Mouse (Mus musculus): ENCODE data around the gene Wdfy4. TPM values are rescaled to one million over a fixed set of nuclear protein-coding genes. Genes with fewer than 3 reads are reported as not detected.

Gene Wdfy4
- polyA plus RNA-seq, 1 experiment from 2014 or later = 0.11 TPM

DNA sequence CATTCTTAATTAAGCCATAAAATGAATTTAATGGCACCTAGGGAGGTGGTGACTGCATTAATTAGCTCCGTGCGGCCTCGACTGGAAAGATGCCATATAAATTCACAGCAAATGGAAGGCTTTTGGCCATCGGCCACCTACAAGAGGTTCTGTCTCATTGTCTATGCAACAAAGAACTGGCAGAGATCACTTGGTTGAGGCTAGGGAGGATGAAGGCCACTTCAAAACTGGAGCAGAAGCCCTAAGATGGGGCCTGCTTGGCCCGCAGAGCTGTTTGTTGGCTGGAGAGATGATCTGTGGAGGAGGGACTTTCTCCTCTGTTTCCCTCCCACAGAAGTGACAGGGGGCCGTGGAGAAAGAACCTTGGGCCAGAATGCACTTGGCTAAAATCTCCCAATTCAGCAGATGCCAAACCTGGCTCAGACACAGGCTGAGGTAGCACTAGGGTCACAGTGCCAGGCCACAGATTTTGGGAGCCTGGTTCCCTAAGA, 103.9 kb downstream of the Wdfy4 start:
- WGBS = 89% methylated on average over 6 of the region's 6 CpGs
- ATAC-seq (ENCODE audit: low FRiP score) = no peak

DNA sequence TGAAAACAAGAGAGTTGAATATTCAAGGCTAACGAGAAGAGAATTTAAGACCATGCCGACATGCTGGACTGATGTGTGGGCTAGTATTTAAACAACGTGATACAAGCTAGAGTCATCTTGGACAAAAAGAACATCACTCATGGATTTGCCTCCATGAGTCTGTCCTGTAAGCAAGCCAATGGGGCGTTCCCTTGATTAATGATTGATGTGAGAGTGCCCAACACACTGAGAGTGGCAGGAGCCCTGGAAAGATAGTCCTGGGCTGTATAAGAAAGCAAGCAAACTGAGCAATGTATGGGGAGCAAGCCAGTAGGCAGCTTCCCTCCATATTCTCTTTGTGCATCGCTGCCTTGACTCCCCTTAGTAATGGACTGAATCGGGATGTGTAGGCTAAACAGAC, 106.7 kb downstream of the Wdfy4 start:
- Histone ChIP-seq H3K27ac (ENCODE audit: low read depth, low read length) (no peak overlapping the region), H3K9ac (ENCODE audit: low read depth, low read length) (no peak overlapping the region), H3K9me3 (ENCODE audit: control insufficient read depth, low read length) (no peaks in the 10 kb centered on the region), H3K4me1 (replicated peaks; ENCODE audit: control insufficient read depth, insufficient read depth, low read length) (no peaks in the 10 kb centered on the region), H3K4me2 (replicated peaks; ENCODE audit: low read depth, low read length) (no peak overlapping the region), H3K36me3 (ENCODE audit: control insufficient read depth, insufficient read depth, low read length) (no peaks in the 10 kb centered on the region), H3K27me3 (ENCODE audit: control insufficient read depth, insufficient read depth, low read length) (no peaks in the 10 kb centered on the region), H3K4me3 (ENCODE audit: low read depth, low read length) (no peak overlapping the region)
- 93% methylated on average over 6 of the region's 6 CpGs for WGBS
- DNase-seq (ENCODE audit: low spot score) (no peak), ATAC-seq (ENCODE audit: low FRiP score) (no peak)

More for the DNA sequence above, 103.9 kb downstream of the Wdfy4 start:
- no peaks in the 10 kb centered on the region for H3K4me1 ChIP-seq (replicated peaks; ENCODE audit: control insufficient read depth, insufficient read depth, low read length)
- H3K4me3 ChIP-seq (ENCODE audit: low read depth, low read length) = no peak overlapping the region
- no peaks in the 10 kb centered on the region for H3K36me3 ChIP-seq (ENCODE audit: control insufficient read depth, insufficient read depth, low read length)
- H3K4me2 ChIP-seq (replicated peaks; ENCODE audit: low read depth, low read length) = no peak overlapping the region
- no peak overlapping the region for H3K27ac ChIP-seq (ENCODE audit: low read depth, low read length)
- no peaks in the 10 kb centered on the region for H3K27me3 ChIP-seq (ENCODE audit: control insufficient read depth, insufficient read depth, low read length)
- no peak overlapping the region for H3K9ac ChIP-seq (ENCODE audit: low read depth, low read length)
- no peaks in the 10 kb centered on the region for H3K9me3 ChIP-seq (ENCODE audit: control insufficient read depth, low read length)
- DNase-seq (ENCODE audit: low spot score) = no peak

- H3K9me3 ChIP-seq (ENCODE audit: control insufficient read depth, low read length) = no peaks in the 10 kb centered on the region
- H3K4me1 ChIP-seq (replicated peaks; ENCODE audit: control insufficient read depth, insufficient read depth, low read length) = no peaks in the 10 kb centered on the region
- no peak overlapping the region for H3K4me3 ChIP-seq (ENCODE audit: low read depth, low read length)
- no peaks in the 10 kb centered on the region for H3K36me3 ChIP-seq (ENCODE audit: control insufficient read depth, insufficient read depth, low read length)
- no peaks in the 10 kb centered on the region for H3K27me3 ChIP-seq (ENCODE audit: control insufficient read depth, insufficient read depth, low read length)
- DNase-seq (ENCODE audit: low spot score) (no peak), ATAC-seq (ENCODE audit: low FRiP score) (no peak)
- H3K27ac ChIP-seq (ENCODE audit: low read depth, low read length) = no peak overlapping the region
- WGBS = 89% methylated on average over 6 of the region's 6 CpGs
- no peak overlapping the region for H3K4me2 ChIP-seq (replicated peaks; ENCODE audit: low read depth, low read length)
- H3K9ac ChIP-seq (ENCODE audit: low read depth, low read length) = no peak overlapping the region
Measured at GRCm38 (mm10) chr14:33078110-33078509, 107.2 kb downstream of the Wdfy4 start.

DNA sequence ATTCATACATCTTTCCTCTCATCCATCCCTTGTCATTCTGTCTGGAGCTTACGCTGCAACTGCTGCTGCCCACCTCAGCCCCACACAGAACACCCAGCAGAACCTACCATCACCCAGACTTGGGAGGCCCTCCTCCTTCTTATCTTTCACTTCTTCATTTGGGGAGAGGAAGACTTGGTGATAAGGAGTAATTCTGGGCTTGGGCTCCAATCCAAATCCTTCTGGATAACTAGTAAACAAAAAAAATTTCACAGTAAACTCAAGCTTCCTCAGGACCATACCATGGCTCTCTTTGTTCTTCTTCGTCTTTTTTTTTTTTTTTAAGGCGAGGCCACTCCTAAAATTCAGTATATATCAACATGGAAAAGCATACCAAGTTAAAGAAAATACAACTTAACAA, 112.0 kb downstream of the Wdfy4 start:
- no peaks in the 10 kb centered on the region for H3K9me3 ChIP-seq (ENCODE audit: control insufficient read depth, low read length)
- ATAC-seq (ENCODE audit: low FRiP score) (no peak), DNase-seq (ENCODE audit: low spot score) (no peak)
- WGBS = 84% methylated on average over 3 of the region's 3 CpGs
- H3K4me1 ChIP-seq (replicated peaks; ENCODE audit: control insufficient read depth, insufficient read depth, low read length) = no peaks in the 10 kb centered on the region
- no peaks in the 10 kb centered on the region; the same call in 1 of the 2 replicates for H3K27me3 ChIP-seq (ENCODE audit: control insufficient read depth, insufficient read depth, low read length)
- no peak overlapping the region for H3K4me3 ChIP-seq (ENCODE audit: low read depth, low read length)
- H3K4me2 ChIP-seq (replicated peaks; ENCODE audit: low read depth, low read length) = no peak overlapping the region
- no peaks in the 10 kb centered on the region for H3K36me3 ChIP-seq (ENCODE audit: control insufficient read depth, insufficient read depth, low read length)
- no peak overlapping the region for H3K27ac ChIP-seq (ENCODE audit: low read depth, low read length)
- no peak overlapping the region for H3K9ac ChIP-seq (ENCODE audit: low read depth, low read length)

DNA sequence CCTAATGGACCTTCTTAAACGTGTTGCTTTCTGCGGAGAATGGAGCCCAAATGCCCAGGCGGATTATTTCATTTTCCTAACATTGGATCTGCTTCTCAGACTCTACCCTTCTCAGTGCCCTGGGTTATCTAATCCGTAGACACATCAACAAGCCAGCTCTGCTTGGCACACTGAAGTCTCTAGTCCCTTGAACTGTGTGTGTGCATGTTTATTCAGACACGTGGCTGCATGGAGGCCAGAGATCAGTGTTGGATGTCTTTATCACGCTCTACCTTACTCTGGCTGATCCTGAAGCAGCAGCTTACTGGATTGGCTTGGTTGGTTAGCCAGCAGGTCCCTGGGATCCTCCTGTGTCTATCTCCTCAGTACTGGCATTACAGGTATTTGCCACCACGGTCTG, 113.0 kb downstream of the Wdfy4 start:
- Histone ChIP-seq H3K36me3 (ENCODE audit: control insufficient read depth, insufficient read depth, low read length) (no peaks in the 10 kb centered on the region), H3K9ac (ENCODE audit: low read depth, low read length) (no peak overlapping the region), H3K27ac (ENCODE audit: low read depth, low read length) (no peak overlapping the region), H3K4me2 (replicated peaks; ENCODE audit: low read depth, low read length) (no peak overlapping the region), H3K4me3 (ENCODE audit: low read depth, low read length) (no peak overlapping the region), H3K4me1 (replicated peaks; ENCODE audit: control insufficient read depth, insufficient read depth, low read length) (no peaks in the 10 kb centered on the region), H3K9me3 (ENCODE audit: control insufficient read depth, low read length) (no peaks in the 10 kb centered on the region), H3K27me3 (ENCODE audit: control insufficient read depth, insufficient read depth, low read length) (no peaks in the 10 kb centered on the region; the same call in 1 of the 2 replicates)
- no peak for DNase-seq (ENCODE audit: low spot score)
- no peak for ATAC-seq (ENCODE audit: low FRiP score)
- WGBS = 91% methylated on average over 7 of the region's 7 CpGs

- no peak overlapping the region for H3K4me3 ChIP-seq (ENCODE audit: low read depth, low read length)
- H3K27ac ChIP-seq (ENCODE audit: low read depth, low read length) = no peak overlapping the region
- no peaks in the 10 kb centered on the region for H3K36me3 ChIP-seq (ENCODE audit: control insufficient read depth, insufficient read depth, low read length)
- H3K4me2 ChIP-seq (replicated peaks; ENCODE audit: low read depth, low read length) = no peak overlapping the region
- 54% methylated on average over 9 of the region's 9 CpGs for WGBS
- H3K4me1 ChIP-seq (replicated peaks; ENCODE audit: control insufficient read depth, insufficient read depth, low read length) = no peaks in the 10 kb centered on the region
- DNase-seq (ENCODE audit: low spot score) (peak; percentile 19), ATAC-seq (ENCODE audit: low FRiP score) (peak; percentile 59)
- no peak overlapping the region for H3K9ac ChIP-seq (ENCODE audit: low read depth, low read length)
- H3K9me3 ChIP-seq (ENCODE audit: control insufficient read depth, low read length) = no peaks in the 10 kb centered on the region
- no peaks in the 10 kb centered on the region; the same call in 1 of the 2 replicates for H3K27me3 ChIP-seq (ENCODE audit: control insufficient read depth, insufficient read depth, low read length)
Measured at GRCm38 (mm10) chr14:33067676-33068075, 117.6 kb downstream of the Wdfy4 start.

- Histone ChIP-seq H3K9ac (ENCODE audit: low read depth, low read length) (no peak overlapping the region), H3K4me3 (ENCODE audit: low read depth, low read length) (no peak overlapping the region), H3K27me3 (ENCODE audit: control insufficient read depth, insufficient read depth, low read length) (no peaks in the 10 kb centered on the region), H3K4me1 (replicated peaks; ENCODE audit: control insufficient read depth, insufficient read depth, low read length) (no peaks in the 10 kb centered on the region), H3K27ac (ENCODE audit: low read depth, low read length) (no peak overlapping the region), H3K36me3 (ENCODE audit: control insufficient read depth, insufficient read depth, low read length) (no peaks in the 10 kb centered on the region), H3K9me3 (ENCODE audit: control insufficient read depth, low read length) (no peaks in the 10 kb centered on the region), H3K4me2 (replicated peaks; ENCODE audit: low read depth, low read length) (no peak overlapping the region)
- 83% methylated on average over 5 of the region's 5 CpGs for WGBS
- DNase-seq (ENCODE audit: low spot score) = no peak
- ATAC-seq (ENCODE audit: low FRiP score) = no peak
Measured at GRCm38 (mm10) chr14:33062996-33063395, 122.3 kb downstream of the Wdfy4 start.

DNA sequence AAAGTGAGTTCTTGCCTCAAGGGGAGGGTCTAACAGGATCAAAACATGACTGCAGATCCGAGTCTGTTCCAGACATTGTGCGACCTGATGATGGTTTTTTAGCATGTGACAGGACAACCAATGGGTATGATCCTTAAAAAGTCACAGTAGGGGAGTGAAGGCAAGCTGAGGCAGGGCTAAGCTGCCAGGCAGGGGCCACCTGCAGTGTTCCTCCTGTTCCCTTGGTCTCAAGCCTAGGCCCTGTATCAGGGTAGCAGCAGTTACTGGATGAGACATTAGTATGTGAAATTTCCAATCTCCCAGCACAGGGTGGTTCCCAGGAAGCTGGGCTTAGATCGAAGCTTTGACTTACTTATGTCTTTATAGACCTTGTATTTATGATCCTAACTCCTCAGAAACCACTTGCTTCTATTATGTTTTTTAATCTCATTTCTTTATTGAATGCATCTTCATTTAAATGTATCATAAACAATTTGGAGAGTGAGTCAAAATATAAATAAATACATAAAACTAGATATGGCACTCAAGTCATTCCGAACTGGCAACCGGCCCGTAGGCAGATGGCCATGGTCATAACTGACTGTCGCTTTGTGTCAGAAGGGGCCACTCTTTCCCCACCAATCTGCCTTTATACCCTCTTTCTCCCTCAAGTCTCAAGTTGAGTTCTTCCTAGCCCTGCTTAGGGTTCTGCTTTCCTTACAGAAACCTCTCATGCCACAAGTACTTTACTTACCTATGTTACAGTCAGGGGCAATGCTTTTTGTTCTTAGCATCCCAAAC, 126.2 kb downstream of the Wdfy4 start:
- peaks cover 3% of the 10 kb centered on the region; the same call in 1 of the 2 replicates for H3K4me1 ChIP-seq (replicated peaks; ENCODE audit: control insufficient read depth, insufficient read depth, low read length)
- H3K27ac ChIP-seq (ENCODE audit: low read depth, low read length) = no peak overlapping the region
- no peaks in the 10 kb centered on the region for H3K9me3 ChIP-seq (ENCODE audit: control insufficient read depth, low read length)
- H3K4me3 ChIP-seq (ENCODE audit: low read depth, low read length) = no peak overlapping the region
- WGBS = 92% methylated on average over 7 of the region's 7 CpGs
- ATAC-seq (ENCODE audit: low FRiP score) = no peak
- no peaks in the 10 kb centered on the region for H3K36me3 ChIP-seq (ENCODE audit: control insufficient read depth, insufficient read depth, low read length)
- H3K9ac ChIP-seq (ENCODE audit: low read depth, low read length) = no peak overlapping the region
- H3K27me3 ChIP-seq (ENCODE audit: control insufficient read depth, insufficient read depth, low read length) = no peaks in the 10 kb centered on the region
- DNase-seq (ENCODE audit: low spot score) = no peak
- H3K4me2 ChIP-seq (replicated peaks; ENCODE audit: low read depth, low read length) = no peak overlapping the region

DNA sequence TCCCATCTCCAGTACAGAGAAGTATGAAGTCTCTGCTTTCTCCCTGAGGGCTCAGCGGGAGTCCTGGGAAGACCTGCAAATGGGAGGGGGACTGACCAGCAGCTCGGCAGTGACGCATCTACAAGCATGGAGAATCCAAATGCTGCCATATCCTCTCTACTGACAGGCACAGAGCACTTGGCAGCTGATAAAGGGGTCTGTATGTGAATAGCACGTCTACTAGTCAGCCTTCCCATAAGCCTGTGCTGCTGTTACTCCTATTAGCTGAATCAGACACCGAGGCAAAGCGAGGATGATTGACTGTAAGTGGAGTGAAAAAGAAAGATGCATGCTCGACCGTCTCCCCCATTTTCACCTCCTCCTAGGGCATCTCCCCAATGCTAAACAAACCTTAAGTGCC, 131.9 kb downstream of the Wdfy4 start:
- H3K9ac ChIP-seq (ENCODE audit: low read depth, low read length) = no peak overlapping the region
- WGBS = 50% methylated on average over 8 of the region's 8 CpGs
- no peaks in the 10 kb centered on the region for H3K9me3 ChIP-seq (ENCODE audit: control insufficient read depth, low read length)
- H3K27ac ChIP-seq (ENCODE audit: low read depth, low read length) = no peak overlapping the region
- H3K4me3 ChIP-seq (ENCODE audit: low read depth, low read length) = no peak overlapping the region
- ATAC-seq (ENCODE audit: low FRiP score) (no peak), DNase-seq (ENCODE audit: low spot score) (no peak)
- H3K27me3 ChIP-seq (ENCODE audit: control insufficient read depth, insufficient read depth, low read length) = no peaks in the 10 kb centered on the region
- no peak overlapping the region for H3K4me2 ChIP-seq (replicated peaks; ENCODE audit: low read depth, low read length)
- H3K4me1 ChIP-seq (replicated peaks; ENCODE audit: control insufficient read depth, insufficient read depth, low read length) = peaks cover 10% of the 10 kb centered on the region
- H3K36me3 ChIP-seq (ENCODE audit: control insufficient read depth, insufficient read depth, low read length) = no peaks in the 10 kb centered on the region

Measured in hindbrain, embryonic 11.5 days (tissue).